ENCODE assay signal across 10 mouse cellular contexts in genomic region chr14:118795915-118796693, GRCm38 (mm10). TPM values are rescaled to one million over a fixed set of nuclear protein-coding genes. Genes with fewer than 3 reads are reported as not detected.
DNase-seq lines count a peak whose midpoint lies in the region; ATAC-seq lines count a peak whose summit lies in the region.
"Had no signal": no experiment of that assay in that cellular context is flagged by ENCODE, and none has a peak within 500 bp of the region (broad histone marks: within the 10 kb centered on the region; RNA-seq: fewer than 3 reads in every experiment).

No protein-coding gene starts in this region.

- no peak overlapping the region for H3K9ac ChIP-seq in forebrain, embryonic 12.5 days
- H3K9ac ChIP-seq in forebrain, embryonic 14.5 days (ENCODE audit: low read length): no peak overlapping the region
- H3K9ac ChIP-seq in liver, embryonic 15.5 days: peak overlapping the region; percentile 70
- H3K9ac ChIP-seq: hindbrain, embryonic 12.5 days had no signal

- no peak for DNase-seq in forebrain, embryonic 14.5 days (ENCODE audit: low spot score)
- peak; percentile 69 for DNase-seq in spleen, adult 12 weeks (ENCODE audit: low spot score)
- DNase-seq in spleen, adult 18-20 months: no peak
- no peak for DNase-seq in cerebellum, postnatal 25 days
- DNase-seq in retina, embryonic 14.5 days (ENCODE audit: low spot score): no peak
- no peak for DNase-seq in adrenal gland, postnatal 36 days

- 64% methylated on average over 10 of the region's 10 CpGs for WGBS in forebrain, embryonic 12.5 days
- 67% methylated on average over 10 of the region's 10 CpGs for WGBS in forebrain, embryonic 14.5 days
- 8% methylated on average over 10 of the region's 10 CpGs for WGBS in liver, embryonic 15.5 days (ENCODE audit: insufficient replicate concordance)

- no peaks in the 10 kb centered on the region for H3K9me3 ChIP-seq in forebrain, embryonic 12.5 days
- no peaks in the 10 kb centered on the region for H3K9me3 ChIP-seq in forebrain, embryonic 14.5 days (replicated peaks; ENCODE audit: control insufficient read depth, low read length)
- no peaks in the 10 kb centered on the region for H3K9me3 ChIP-seq in liver, embryonic 15.5 days (replicated peaks)
- H3K9me3 ChIP-seq: hindbrain, embryonic 12.5 days had no signal

- no peaks in the 10 kb centered on the region for H3K4me1 ChIP-seq in forebrain, embryonic 12.5 days
- H3K4me1 ChIP-seq in forebrain, embryonic 14.5 days (ENCODE audit: control insufficient read depth, insufficient read depth, low read length): peaks cover 2% of the 10 kb centered on the region; the same call in 1 of the 2 replicates
- peaks cover 89% of the 10 kb centered on the region for H3K4me1 ChIP-seq in liver, embryonic 15.5 days (replicated peaks)
- H3K4me1 ChIP-seq: hindbrain, embryonic 12.5 days had no signal

- no peaks in the 10 kb centered on the region for H3K36me3 ChIP-seq in forebrain, embryonic 12.5 days (replicated peaks)
- H3K36me3 ChIP-seq in forebrain, embryonic 14.5 days (ENCODE audit: control insufficient read depth, insufficient read depth, low read length): no peaks in the 10 kb centered on the region
- no peaks in the 10 kb centered on the region for H3K36me3 ChIP-seq in liver, embryonic 15.5 days (replicated peaks)
- H3K36me3 ChIP-seq: hindbrain, embryonic 12.5 days had no signal

- H3K27ac ChIP-seq in forebrain, embryonic 12.5 days: no peak overlapping the region
- H3K27ac ChIP-seq in forebrain, embryonic 14.5 days (ENCODE audit: low read depth, low read length): no peak overlapping the region
- peak overlapping the region; percentile 100 for H3K27ac ChIP-seq in liver, embryonic 15.5 days (replicated peaks)
- H3K27ac ChIP-seq: hindbrain, embryonic 12.5 days had no signal

- ATAC-seq in forebrain, embryonic 12.5 days (ENCODE audit: low FRiP score): 0 out of 2 replicates have a peak, but pooled peaks have one; percentile 24
- no peak for ATAC-seq in forebrain, embryonic 14.5 days
- peak; percentile 94 for ATAC-seq in liver, embryonic 15.5 days (ENCODE audit: insufficient read depth)

- no peak overlapping the region for H3K4me3 ChIP-seq in forebrain, embryonic 12.5 days (replicated peaks)
- no peak overlapping the region for H3K4me3 ChIP-seq in forebrain, embryonic 14.5 days (ENCODE audit: low read depth, low read length)
- peak overlapping the region; percentile 51 for H3K4me3 ChIP-seq in liver, embryonic 15.5 days (replicated peaks)
- H3K4me3 ChIP-seq: hindbrain, embryonic 12.5 days had no signal

- no peak overlapping the region for H3K4me2 ChIP-seq in forebrain, embryonic 12.5 days
- H3K4me2 ChIP-seq in forebrain, embryonic 14.5 days (ENCODE audit: low read length): no peak overlapping the region
- H3K4me2 ChIP-seq in liver, embryonic 15.5 days: peak overlapping the region; percentile 71
- H3K4me2 ChIP-seq: hindbrain, embryonic 12.5 days had no signal

- H3K27me3 ChIP-seq in forebrain, embryonic 12.5 days: peaks cover 36% of the 10 kb centered on the region
- H3K27me3 ChIP-seq in forebrain, embryonic 14.5 days (replicated peaks; ENCODE audit: control insufficient read depth, insufficient read depth, low read length): 0 out of 2 replicates have a peak, but pooled peaks cover 4% of the 10 kb centered on the region
- peaks cover 9% of the 10 kb centered on the region for H3K27me3 ChIP-seq in liver, embryonic 15.5 days
- H3K27me3 ChIP-seq: hindbrain, embryonic 12.5 days had no signal

RNA-seq across cellular contexts. Expression of gene Cldn10, which starts 8.4 kb away (rescaled TPM):
- 0.56 and 0.68 TPM in 2 replicates for polyA plus RNA-seq in forebrain, embryonic 12.5 days (2016; fragmentation: Nextera tagmentation; extraction: Ambion mirVana)
- 0.80 and 0.82 TPM in 2 replicates for polyA plus RNA-seq in forebrain, embryonic 14.5 days (2014; fragmentation: Nextera tagmentation; extraction: Ambion mirVana)
- 0.30 and 0.99 TPM in 2 replicates for polyA plus RNA-seq in liver, embryonic 15.5 days (2015; fragmentation: Nextera tagmentation; extraction: Ambion mirVana)
- total RNA-seq in adrenal gland, postnatal 36 days (2021): 1 to 10 TPM in 1 of 2 experiments, under 1 TPM in 1; 0.56 to 2.0 TPM
- polyA plus RNA-seq: C2C12 had no signal
